Mouse (Mus musculus) bone marrow macrophage, adult 2 months (primary cell): ENCODE data around the gene Jmjd1c. TPM values are rescaled to one million over a fixed set of nuclear protein-coding genes. Genes with fewer than 3 reads are reported as not detected.

Source experiments
- H3K27ac ChIP-seq: 2 replicates; pipeline ENCODE4 v1.5.1; 2012; ENCODE audit warnings: low read depth, low read length; ENCODE audit not compliant: insufficient read depth
- H3K4me1 ChIP-seq: 2 replicates; pipeline ENCODE4 v1.6.1; 2012; ENCODE audit warnings: low read length; ENCODE audit not compliant: control insufficient read depth, insufficient read depth
- H3K4me3 ChIP-seq: 2 replicates; pipeline ENCODE4 v1.5.1; 2012; ENCODE audit warnings: mild to moderate bottlenecking, low read length, moderate library complexity; ENCODE audit not compliant: insufficient read depth
- CTCF ChIP-seq: IDR thresholded peaks from 2 replicates; pipeline ENCODE4 v1.5.1; 2012; ENCODE audit warnings: low read depth, mild to moderate bottlenecking, low read length, moderate library complexity
- POLR2A ChIP-seq: IDR thresholded peaks from 2 replicates; pipeline ENCODE4 v1.6.1; 2012; ENCODE audit warnings: mild to moderate bottlenecking, low read depth, low read length, borderline replicate concordance
- polyA plus RNA-seq: library from polyadenylated mRNA; stranded (reverse); fragments of >200 nt; gene quantifications from 2 replicates; pipeline ENCODE4 v1.2.4, GENCODE M21; 2012; ENCODE audit not compliant: missing spikeins, insufficient read depth, insufficient read length

The Jmjd1c gene
- polyA plus RNA-seq, 1 experiment = 69.2 TPM

DNA sequence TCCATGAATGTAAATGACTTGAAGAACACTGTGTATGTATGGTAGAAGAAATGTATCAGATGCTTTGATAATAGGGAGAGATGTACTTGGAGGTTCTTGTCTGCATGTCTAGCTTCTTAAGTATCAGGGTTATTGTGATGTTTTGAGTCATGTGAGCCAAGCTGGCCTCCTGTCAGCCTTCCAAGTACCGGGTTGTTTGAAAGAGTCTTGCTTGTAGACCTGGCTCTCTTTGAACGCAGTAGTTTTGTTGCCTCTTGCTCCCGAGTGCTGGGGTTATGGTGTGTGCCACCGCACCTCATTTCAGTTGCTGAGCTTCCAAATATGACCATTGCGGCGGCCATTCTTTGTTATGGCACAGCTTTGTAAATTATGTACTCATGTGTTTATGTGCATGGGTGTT lies 154.9 kb downstream of the Jmjd1c start:
- Histone ChIP-seq H3K4me1 (peaks cover 18% of the 10 kb centered on the region), H3K4me3 (no peak overlapping the region), H3K27ac (no peak overlapping the region)
- TF ChIP-seq CTCF (no peak), POLR2A (no peak)

DNA sequence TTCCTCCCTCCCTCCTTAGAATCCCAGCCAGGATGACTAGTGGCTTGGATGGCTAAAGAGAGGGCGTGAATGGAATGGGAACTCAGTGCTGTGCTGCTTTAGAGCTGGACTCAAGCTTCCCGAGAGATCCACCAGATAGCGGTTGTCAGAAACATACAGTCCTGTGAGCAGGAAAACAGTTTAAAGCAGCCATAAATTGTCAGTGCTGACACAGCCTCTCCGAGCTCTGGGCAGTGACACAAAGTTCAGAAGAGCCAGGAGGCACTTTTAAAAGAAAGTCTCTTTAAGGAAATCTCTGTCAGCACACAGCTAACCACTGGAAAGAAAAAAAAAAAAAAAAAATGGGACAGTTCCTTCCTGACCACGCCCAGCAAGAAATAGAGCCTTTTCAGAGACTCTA lies 156.4 kb downstream of the Jmjd1c start:
- Histone ChIP-seq H3K4me1 (peaks cover 18% of the 10 kb centered on the region), H3K27ac (no peak overlapping the region; the same call in 1 of the 2 replicates), H3K4me3 (no peak overlapping the region)
- no peak for TF ChIP-seq POLR2A
- no peak for TF ChIP-seq CTCF

DNA sequence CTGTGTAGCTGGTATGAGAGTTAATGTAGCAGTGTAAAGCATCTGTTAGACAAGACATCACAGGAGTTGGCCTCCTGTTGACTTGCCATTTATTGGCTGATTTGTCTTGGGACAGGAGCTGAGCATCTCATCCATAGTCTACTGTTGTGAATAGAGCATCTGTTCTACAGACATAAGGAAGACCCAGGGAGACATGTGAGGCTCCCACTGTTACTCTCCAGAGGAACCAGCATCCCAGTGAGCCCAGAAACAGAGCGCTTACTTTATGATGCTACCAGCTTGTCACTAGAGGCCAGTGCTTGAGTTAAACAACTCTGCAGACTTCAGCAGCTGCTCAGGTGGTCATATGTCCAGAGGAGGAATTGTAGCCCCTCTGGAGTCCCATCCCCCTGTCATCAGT lies 157.2 kb downstream of the Jmjd1c start:
- H3K27ac ChIP-seq = no peak overlapping the region
- H3K4me1 ChIP-seq = peaks cover 18% of the 10 kb centered on the region
- H3K4me3 ChIP-seq = no peak overlapping the region
- TF ChIP-seq POLR2A (no peak), CTCF (no peak)

DNA sequence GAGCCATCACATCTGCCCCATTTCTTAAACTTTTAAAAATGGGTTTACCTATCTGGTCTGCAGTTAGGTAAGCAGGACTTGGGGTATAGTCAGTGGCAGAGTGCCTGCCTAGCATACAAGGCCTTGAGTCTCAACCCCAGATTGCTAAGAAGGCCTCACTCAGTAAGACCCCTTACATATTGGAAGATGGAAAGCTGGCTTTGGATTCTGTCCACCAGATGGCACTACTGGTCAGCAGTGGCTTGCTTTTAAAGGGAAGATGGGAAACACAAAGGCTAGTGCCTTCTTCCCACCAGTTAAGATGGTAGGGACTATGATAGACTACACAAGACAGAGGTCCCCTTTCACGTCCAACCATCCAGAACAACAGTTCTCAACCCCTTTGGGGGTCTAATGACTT lies 168.9 kb downstream of the Jmjd1c start:
- H3K4me1 ChIP-seq = no peaks in the 10 kb centered on the region
- TF ChIP-seq POLR2A (no peak), CTCF (peak; percentile 15; the same call in 1 of the 2 replicates)

DNA sequence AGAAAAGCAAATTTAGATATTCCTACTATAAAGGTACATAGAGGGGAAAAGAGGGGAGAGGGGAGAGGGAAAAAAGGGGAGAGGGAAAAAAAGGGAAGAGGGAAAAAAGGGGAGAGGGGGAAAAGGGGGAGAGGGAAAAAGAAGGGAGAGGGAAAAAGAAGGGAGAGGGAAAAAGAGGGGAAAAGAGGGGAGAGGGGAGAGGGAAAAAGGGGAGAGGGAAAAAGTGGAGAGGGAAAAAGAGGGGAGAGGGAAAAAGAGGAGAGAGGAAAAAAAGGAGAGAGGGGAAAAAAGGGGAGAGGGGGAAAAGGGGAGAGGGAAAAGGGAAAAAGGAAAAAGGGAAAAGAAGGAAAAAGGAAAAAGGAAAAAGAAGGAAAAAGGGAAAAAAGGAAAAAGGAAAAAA lies 180.0 kb downstream of the Jmjd1c start:
- H3K4me3 ChIP-seq = no peak overlapping the region
- no peak for TF ChIP-seq CTCF
- peaks cover 29% of the 10 kb centered on the region for H3K4me1 ChIP-seq
- no peak overlapping the region for H3K27ac ChIP-seq

More for the DNA sequence above, 168.9 kb downstream of the Jmjd1c start:
- no peak overlapping the region for H3K4me3 ChIP-seq
- no peak overlapping the region for H3K27ac ChIP-seq

DNA sequence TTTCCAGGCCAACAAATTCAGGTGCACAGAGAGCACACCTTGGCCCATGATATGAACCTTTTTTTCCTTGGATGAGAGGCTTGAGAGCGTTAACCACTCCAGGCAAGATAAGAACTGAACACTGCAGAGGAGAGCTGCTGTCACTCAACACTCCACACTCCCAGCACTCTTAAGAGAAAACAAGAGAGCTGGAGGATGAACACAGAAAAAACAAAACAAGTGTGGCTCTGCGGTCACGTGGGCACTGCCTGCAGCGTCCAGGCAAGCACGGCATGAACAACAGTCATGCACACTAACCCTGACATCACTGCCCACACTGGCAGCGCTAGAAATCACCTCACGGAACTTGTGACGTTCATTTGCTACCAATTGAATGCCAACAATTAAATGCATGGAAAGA lies 185.9 kb downstream of the Jmjd1c start:
- no peak overlapping the region for H3K4me3 ChIP-seq
- no peak overlapping the region for H3K27ac ChIP-seq
- TF ChIP-seq POLR2A = no peak
- no peak for TF ChIP-seq CTCF
- peaks cover 35% of the 10 kb centered on the region for H3K4me1 ChIP-seq

DNA sequence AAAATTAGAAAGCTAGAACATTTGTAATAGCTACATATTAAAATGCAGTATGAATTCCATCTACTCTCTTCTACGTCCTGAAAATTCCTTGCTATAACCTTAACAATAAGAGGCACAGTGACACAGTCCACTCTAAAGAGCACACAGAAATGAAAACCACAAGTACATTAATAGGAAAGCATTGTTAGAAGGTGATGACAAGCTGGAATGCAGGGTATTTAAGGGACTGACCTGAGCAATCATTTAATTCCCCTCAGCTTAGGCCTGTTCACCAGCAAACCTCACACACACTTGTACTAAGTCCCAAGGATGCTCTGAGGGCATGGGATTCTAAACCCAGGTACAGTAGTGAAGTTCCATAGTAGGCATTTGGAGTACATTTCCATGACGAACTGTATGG lies 186.6 kb downstream of the Jmjd1c start:
- H3K4me3 ChIP-seq = no peak overlapping the region
- peaks cover 36% of the 10 kb centered on the region for H3K4me1 ChIP-seq
- H3K27ac ChIP-seq = no peak overlapping the region
- TF ChIP-seq CTCF (no peak), POLR2A (no peak)

DNA sequence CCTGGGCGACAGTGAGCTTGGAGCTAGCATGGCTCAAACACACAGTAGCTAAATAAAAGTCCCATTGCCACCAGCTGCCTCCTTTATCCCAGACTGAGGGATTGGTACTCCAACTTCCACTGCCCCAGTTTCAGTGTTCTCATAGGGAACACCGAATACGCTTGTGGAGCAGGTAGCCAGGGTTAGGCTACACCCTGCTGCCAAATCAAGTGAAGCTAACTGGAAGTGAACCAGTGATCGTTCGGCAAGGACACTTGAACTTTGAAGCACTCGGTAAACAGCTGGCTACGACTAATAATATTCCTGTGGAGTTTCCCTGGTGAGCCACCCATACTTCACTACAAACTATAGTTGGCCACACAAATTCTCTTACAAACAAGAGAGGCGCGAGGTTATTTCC lies 187.6 kb downstream of the Jmjd1c start:
- H3K4me1 ChIP-seq = peaks cover 41% of the 10 kb centered on the region
- TF ChIP-seq POLR2A (no peak), CTCF (no peak)
- H3K27ac ChIP-seq = no peak overlapping the region
- peak overlapping the region; percentile 98 for H3K4me3 ChIP-seq

DNA sequence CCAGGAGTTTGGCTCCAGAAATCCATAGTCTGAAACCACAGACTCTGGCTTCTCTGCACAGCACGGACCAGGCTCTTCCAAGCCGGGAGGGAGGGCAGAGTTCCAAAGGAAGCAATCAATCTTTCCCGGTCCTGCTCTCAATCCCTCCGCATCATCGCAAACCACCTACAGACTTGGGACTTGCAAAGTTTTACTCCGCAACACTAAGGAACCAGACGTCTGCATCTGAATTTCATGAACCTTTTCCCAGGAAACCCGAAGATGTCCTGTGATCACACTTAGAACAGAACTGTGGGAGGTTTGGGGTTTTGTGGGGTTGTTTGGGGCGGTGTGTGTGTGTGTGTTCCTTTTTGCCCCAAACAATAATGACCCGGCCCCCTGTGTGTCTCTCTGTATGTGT lies 188.4 kb downstream of the Jmjd1c start:
- TF ChIP-seq POLR2A = no peak
- no peak for TF ChIP-seq CTCF
- Histone ChIP-seq H3K27ac (peak overlapping the region; percentile 54; the same call in 1 of the 2 replicates), H3K4me1 (peaks cover 47% of the 10 kb centered on the region), H3K4me3 (peak overlapping the region; percentile 98)

DNA sequence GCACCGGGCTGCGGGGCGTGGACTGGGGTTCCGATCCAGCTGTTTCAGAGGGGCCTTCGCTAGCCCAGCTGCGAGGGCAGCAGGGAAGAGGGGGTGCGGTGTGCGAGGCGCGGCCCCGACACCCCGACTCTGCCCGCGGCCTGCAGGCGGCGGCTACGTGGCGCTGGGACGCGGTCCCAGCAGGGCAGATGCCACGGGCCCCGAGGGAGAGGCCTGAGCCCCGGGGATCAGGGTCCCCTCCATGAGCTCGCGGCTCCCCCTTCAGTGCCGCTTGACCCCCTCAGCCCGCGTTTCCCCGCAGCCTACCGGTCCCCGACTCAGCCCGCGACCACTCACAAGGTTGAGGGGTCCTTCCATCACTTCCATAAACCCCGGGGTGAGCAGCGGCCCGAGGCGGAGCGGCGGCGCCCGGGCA lies 188.8 kb downstream of the Jmjd1c start:
- Histone ChIP-seq H3K27ac (peak overlapping the region; percentile 54; the same call in 1 of the 2 replicates), H3K4me3 (peak overlapping the region; percentile 98), H3K4me1 (peaks cover 47% of the 10 kb centered on the region)
- no peak for TF ChIP-seq CTCF
- TF ChIP-seq POLR2A = no peak

DNA sequence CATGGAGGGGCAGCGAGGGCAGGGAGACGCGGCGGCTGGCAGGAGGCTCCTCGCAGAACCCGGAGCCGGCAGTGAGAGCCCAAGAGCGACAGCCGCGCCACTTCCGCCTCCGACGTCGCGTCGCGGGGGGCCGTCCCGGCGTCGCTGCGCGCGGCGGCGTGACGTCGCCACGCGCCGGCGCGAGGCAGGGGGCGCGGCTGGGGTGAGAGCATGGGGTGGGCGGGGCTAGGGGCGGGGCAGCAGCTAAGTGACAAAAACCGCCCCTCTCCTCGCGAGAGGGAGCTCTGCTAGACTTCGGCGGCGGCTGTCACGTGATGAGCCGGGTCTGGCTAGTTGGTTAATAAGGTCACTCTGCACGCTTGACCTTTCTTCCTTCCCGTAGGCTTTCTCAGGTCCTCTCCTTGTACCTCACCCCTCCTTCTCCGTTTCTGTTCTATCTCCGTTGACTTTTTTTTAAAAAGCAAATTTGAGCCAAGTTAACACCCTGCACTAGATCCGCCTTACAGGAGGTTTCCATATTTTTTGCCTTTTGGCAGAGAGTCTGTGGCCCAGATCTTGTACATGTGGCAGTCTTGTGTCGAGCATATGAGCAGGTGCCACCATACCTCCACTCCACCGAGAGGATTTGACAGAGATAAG lies 189.4 kb downstream of the Jmjd1c start, which contains the start of gene Nrbf2:
Gene Nrbf2 (minus strand): TSS at position 130 of the 639 bp plus-strand sequence.
- peak within 1 kb of the TSS; percentile 80 for H3K27ac ChIP-seq
- peak within 1 kb of the TSS; percentile 98 for H3K4me3 ChIP-seq
- TF ChIP-seq CTCF = no peak
- no peak for TF ChIP-seq POLR2A
- H3K4me1 ChIP-seq = peaks cover 50% of the 10 kb centered on the region

DNA sequence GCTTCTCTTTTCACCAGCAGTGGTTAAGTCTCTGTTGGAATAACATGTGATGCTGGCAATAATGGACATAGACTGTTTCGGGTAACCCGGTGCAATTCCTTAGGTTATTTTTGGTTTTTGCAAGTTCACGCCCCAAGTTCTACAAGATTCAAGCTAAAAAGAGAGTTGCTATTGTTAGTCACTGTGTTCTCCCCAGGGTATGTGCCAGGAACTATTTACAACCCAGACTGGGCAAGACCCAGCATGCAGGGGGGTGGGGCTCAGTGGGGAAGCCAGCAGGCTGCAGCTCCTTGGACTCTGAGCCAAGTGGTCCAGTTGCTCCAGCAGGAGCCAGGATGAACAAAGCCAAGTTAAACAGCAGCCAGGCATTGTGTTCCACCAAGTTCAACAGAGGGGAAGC lies 192.0 kb downstream of the Jmjd1c start:
- TF ChIP-seq CTCF (no peak), POLR2A (no peak)
- Histone ChIP-seq H3K4me1 (peaks cover 51% of the 10 kb centered on the region), H3K4me3 (no peak overlapping the region), H3K27ac (peak overlapping the region; percentile 76)
